Mouse (Mus musculus) CH12.LX (cell line): Measurements from ENCODE around the gene Il18.

Experiments
- CHD2 ChIP-seq: IDR thresholded peaks from 2 replicates; pipeline ENCODE4 v1.6.1; 2011; ENCODE audit warnings: low read length, improper control_type of control experiment
- CTCF ChIP-seq, 2 experiments: IDR thresholded peaks in 1 of 2; conservative IDR thresholded peaks in 1 of 2; 2 replicates each; pipeline ENCODE4 v1.5.1; 2011 to 2012; ENCODE audit warnings: low read depth in 2 of 2, low read length in 2 of 2, improper control_type of control experiment in 1 of 2, inconsistent platforms in 1 of 2, mild to moderate bottlenecking in 1 of 2, moderate library complexity in 1 of 2
- E2F4 ChIP-seq: IDR thresholded peaks from 2 replicates; pipeline ENCODE4 v1.6.1; 2011; ENCODE audit warnings: low read depth, low read length, improper control_type of control experiment; ENCODE audit not compliant: insufficient replicate concordance
- EP300 ChIP-seq: IDR thresholded peaks from 2 replicates; pipeline ENCODE4 v1.6.1; 2011; ENCODE audit warnings: low read length, improper control_type of control experiment
- ETS1 ChIP-seq: conservative IDR thresholded peaks from 2 replicates; pipeline ENCODE4 v1.6.1; 2012; ENCODE audit warnings: low read depth, mild to moderate bottlenecking, inconsistent platforms, low read length, improper control_type of control experiment, moderate library complexity
- GABPA ChIP-seq: IDR thresholded peaks from 2 replicates; pipeline ENCODE4 v1.6.1; 2012; ENCODE audit warnings: low read depth, low read length, improper control_type of control experiment, inconsistent platforms; ENCODE audit not compliant: insufficient replicate concordance
- MAZ ChIP-seq: IDR thresholded peaks from 2 replicates; pipeline ENCODE4 v1.6.1; 2012; ENCODE audit warnings: low read depth, mild to moderate bottlenecking, inconsistent platforms, low read length, improper control_type of control experiment, moderate library complexity
- MEF2A ChIP-seq: IDR thresholded peaks from 2 replicates; pipeline ENCODE4 v1.6.1; 2014; ENCODE audit warnings: low read depth, mild to moderate bottlenecking, inconsistent platforms, low read length, improper control_type of control experiment, borderline replicate concordance
- MYC ChIP-seq: IDR thresholded peaks from 2 replicates; pipeline ENCODE4 v1.6.1; 2011; ENCODE audit warnings: low read depth, mild to moderate bottlenecking, improper control_type of control experiment, low read length
- POLR2A ChIP-seq: IDR thresholded peaks from 2 replicates; pipeline ENCODE4 v1.6.1; 2011; ENCODE audit warnings: low read depth, mild to moderate bottlenecking, improper control_type of control experiment, low read length
- POLR2AphosphoS2 ChIP-seq: IDR thresholded peaks from 2 replicates; pipeline ENCODE4 v1.6.1; 2011; ENCODE audit warnings: low read depth, low read length, improper control_type of control experiment
- RAD21 ChIP-seq: IDR thresholded peaks from 2 replicates; pipeline ENCODE4 v1.6.1; 2011; ENCODE audit warnings: low read depth, mild to moderate bottlenecking, low read length, improper control_type of control experiment, moderate library complexity
- TBP ChIP-seq: conservative IDR thresholded peaks from 2 replicates; pipeline ENCODE4 v1.6.1; 2011; ENCODE audit warnings: low read depth, low read length, improper control_type of control experiment
- ZMIZ1 ChIP-seq: IDR thresholded peaks from 2 replicates; pipeline ENCODE4 v1.6.1; 2012; ENCODE audit warnings: low read depth, mild to moderate bottlenecking, inconsistent platforms, low read length, improper control_type of control experiment

- TF ChIP-seq EP300: no peak
- TF ChIP-seq POLR2A: no peak
- TF ChIP-seq CTCF (conservative IDR thresholded peaks at IDR 0.05 in 1 of 2, IDR thresholded peaks at IDR 0.05 in 1 of 2; ENCODE audit: low read depth in 2 of 2, low read length in 2 of 2): no peak
- TF ChIP-seq MAZ: no peak
- TF ChIP-seq MYC: no peak
- no peak for TF ChIP-seq E2F4
- TF ChIP-seq TBP: no peak
- TF ChIP-seq ETS1: no peak
- TF ChIP-seq RAD21: no peak
- TF ChIP-seq POLR2AphosphoS2: no peak
- TF ChIP-seq GABPA: no peak
- TF ChIP-seq CHD2: no peak
- no peak for TF ChIP-seq MEF2A
- no peak for TF ChIP-seq ZMIZ1
Measured at GRCm38 (mm10) chr9:50515462-50515861, 39.2 kb upstream of the Il18 start.
